Mouse (Mus musculus) thymus, postnatal 10 days (tissue): ENCODE measurements around the gene Uqcrc1.

Experiments used
- DNase-seq, 2 experiments: peaks; one replicate each; pipeline ENCODE4 v3.0.0; 2021; ENCODE audit warnings: low spot score in 2 of 2

The Uqcrc1 gene

GRCm38 (mm10) chr9:108983209-108983608 is 46.8 kb downstream of the Uqcrc1 start:
- DNase-seq, result no peak

DNA sequence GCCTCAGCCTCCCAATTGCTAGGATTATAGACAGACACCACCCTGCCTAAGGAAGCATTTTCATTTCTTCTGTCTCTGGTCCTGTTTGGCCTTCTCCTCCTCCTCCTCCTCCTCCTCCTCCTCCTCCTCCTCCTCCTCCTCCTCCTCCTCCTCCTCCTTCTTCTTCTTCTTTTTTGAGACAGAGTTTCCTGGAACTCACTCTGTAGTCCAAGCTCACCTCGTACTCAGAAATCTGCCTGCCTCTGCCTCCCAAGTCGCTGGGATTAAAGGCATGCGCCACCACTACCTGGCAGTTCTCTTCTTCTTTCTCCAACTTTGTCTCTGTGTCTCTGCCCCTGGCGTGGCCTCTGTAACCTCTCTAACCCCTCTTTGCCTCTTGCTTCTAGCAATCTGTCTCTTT is 49.3 kb downstream of the Uqcrc1 start, which contains the start of gene Ucn2:
Ucn2 (plus strand) TSS at position 301 of the 400 bp plus-strand sequence.
- DNase-seq, result no peak

DNA sequence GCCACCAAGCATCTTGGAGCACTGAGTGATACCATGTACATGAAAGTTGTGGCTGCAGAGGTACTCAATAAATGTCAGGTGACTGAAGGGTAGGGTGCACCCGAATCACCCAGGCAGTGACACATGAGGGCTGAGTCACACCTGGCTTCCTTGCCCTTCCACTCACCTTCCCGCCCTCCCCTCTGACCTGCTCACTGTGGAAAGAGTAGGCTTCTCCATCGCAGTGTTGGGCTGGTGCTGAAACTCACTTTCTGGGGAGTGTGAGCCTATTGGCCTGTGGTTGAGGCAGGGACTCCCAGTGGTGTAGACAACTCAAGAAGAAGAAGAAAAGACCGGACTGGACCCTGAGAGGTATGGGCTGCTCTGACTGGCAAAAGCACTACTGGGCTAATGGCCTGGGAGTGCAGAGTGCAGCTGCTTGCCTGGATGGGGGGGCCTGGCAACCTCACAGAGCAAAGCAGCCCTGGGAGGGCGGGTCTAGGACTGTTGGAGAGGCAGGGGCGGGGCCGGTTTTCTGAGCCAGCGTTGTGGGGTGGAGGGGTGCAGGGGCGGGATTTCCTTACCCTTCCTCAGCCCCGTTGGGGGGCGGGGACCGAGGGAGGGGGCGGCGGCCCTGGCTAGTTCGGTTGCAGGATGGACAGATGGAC is 51.4 kb downstream of the Uqcrc1 start:
- peak in 1 of 2 experiments; percentile 8 for DNase-seq

DNA sequence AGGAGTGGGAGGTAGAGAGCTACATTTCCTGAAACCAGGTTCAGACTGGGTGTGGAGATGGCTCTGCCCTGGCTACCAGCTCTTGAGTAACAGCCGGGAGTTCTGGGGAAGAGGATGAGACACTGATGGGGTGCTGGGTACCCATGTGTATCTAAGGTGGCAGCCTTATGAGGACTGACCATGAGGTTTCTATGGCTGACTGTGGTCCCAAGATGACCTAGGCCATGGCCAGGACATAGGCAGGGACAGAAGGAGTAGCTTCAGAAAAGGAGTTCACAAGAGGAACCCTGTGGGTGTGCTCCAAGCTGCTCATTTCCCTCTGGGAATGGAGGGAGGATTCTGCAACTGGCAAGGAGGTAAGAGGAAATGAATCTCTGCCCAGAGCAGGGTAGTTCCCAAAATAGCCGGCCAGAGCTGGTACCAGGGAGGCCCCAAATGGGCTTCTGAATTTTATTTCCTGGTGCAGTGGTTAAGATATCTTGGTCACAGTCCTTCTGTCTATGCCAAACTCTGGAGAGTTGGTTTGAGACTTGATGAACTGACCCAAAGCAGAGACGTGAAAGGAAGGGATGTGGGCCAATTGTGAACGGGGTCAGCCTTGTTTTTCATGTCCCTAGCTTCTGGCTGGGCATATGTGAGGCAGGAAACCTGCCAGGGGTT is 53.5 kb downstream of the Uqcrc1 start:
- no peak for DNase-seq

GRCm38 (mm10) chr9:108990462-108990820 is 54.0 kb downstream of the Uqcrc1 start:
- DNase-seq, result no peak

DNA sequence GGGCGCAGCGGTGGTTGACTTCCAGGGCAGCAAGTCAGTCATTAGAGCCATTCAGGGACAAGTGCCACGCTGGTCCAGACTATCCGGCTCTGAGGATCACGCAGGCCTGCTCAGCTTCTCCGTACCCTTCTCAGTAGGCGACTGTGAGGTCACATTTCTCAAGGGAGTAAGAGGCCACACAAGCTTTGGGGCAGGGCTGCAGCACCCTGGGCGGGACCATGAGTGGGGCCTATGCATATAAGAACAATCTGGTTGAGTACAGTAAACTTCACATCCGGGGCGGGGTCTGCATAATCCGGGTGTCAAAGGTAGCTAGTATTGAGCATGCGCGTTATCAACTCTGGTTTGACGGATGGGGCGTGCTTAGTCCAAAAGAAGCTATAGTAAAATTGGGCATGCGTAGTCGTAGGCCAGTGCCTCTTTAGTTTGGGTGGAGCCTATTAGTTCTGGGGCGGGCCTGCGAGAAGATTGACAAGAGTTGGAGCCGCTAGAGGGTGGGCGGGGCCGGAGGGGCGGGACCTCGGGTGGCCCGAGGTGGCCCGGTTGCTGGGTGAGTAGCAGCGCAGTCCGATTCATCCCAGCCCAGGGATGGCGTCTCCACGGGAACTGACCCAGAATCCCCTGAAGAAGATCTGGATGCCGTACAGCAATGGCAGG is 55.1 kb downstream of the Uqcrc1 start, which contains the start of gene Pfkfb4:
Pfkfb4 (plus strand) TSS at position 351 of the 657 bp plus-strand sequence.
- DNase-seq, result peak; percentile 91 to 93

GRCm38 (mm10) chr9:108992085-108992469 is 55.6 kb downstream of the Uqcrc1 start:
- peak in 1 of 2 experiments; percentile 12 for DNase-seq

DNA sequence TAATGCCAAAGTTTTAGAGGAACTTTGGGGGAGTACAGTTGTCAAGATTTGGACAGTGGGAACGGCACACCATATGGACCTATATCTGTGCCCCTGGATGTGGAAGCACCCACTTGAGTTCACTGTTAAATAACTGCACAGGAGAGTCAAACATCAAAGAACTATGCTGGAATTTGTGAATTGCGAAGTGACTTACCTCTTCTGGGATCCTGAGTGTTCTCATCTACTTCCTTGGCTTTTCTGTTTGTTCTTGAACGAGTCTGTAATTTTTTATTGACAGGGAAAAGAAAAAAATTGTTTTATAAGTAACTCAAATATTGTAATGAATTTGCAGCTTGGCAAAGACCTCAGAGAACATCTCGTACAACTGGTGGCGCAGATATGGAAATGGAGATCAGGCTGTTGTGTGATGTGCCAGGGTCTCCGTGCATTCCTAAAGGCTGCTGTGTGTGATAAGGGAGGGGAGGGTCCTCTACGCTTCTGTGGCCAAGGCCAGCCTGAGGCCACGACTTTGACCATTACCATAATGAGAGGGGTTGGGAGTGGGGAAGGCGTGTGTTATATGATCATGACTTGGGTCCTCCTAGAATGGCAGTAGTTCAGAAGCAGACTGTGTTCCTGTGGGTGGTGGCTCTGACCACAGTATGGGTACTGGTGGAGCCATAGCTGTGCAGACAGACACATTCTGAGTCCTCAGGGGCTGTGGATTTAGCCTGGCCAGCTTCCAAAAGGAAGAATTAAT is 56.4 kb downstream of the Uqcrc1 start:
- DNase-seq, result no peak

GRCm38 (mm10) chr9:108996411-108996810 is 60.0 kb downstream of the Uqcrc1 start:
- DNase-seq, result no peak

DNA sequence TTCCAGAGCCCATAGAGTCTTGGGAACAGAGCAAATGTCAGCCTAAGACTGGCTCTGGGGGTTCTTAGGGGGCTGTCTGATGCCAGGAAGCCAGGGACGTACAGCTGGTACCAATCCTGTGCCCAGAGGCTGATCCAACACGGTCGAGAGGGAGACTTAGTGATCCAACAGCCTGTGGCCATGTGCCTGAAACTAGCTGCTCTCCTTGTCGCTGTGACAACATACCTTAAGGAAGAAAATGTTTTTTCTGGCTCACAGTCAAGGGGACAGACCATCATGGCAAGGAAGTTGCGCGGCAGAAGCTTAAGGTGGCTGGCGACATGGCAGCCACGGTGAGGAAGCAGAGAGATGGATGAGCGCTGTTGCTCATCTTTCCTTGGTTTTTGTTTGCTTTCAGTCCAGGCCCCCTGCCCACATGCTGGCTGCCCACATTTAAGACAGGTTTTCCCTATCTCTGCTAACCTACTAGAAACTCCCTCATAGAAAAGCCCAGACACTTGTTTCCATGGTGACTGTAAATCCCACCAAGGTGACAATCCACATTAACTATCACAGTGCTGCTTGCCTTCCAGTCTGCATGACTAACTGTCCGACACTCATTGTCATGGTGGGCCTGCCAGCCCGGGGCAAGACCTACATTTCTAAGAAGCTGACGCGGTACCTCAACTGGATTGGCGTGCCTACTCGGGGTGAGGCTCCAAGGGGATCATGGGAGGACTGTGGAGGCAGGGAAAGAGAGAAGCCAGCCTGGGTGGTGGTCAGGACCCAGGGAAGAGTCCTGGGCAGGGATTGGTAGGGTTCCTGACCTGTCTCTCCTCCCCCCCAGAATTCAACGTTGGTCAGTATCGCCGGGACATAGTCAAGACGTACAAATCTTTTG is 62.1 kb downstream of the Uqcrc1 start:
- no peak for DNase-seq

- DNase-seq, result no peak
Measured at GRCm38 (mm10) chr9:108999167-108999526, 62.7 kb downstream of the Uqcrc1 start.
